Mouse (Mus musculus) liver, embryonic 12.5 days (tissue): ENCODE measurements around the gene Raet1e. TPM values are rescaled to one million over a fixed set of nuclear protein-coding genes. Genes with fewer than 3 reads are reported as not detected.
"Not testable (repeated sequence)": the region's sequence is repeated elsewhere in the genome, so short reads cannot be mapped to it uniquely, and the experiment has no call there.

Experiments
- ATAC-seq: fragments of 200-750 bp; cut with Nextera tagmentation; 2 replicates; pipeline ENCODE4 v1.8.0; 2017; ENCODE audit warnings: moderate number of reproducible peaks, mild to moderate bottlenecking, moderate library complexity
- H3K27ac ChIP-seq: fragments of 300-500 bp; sonication (generic); 2 replicates; pipeline ENCODE4 v1.5.1; 2016; ENCODE audit warnings: mild to moderate bottlenecking
- H3K27me3 ChIP-seq: fragments of 300-500 bp; sonication (generic); replicated peaks from 2 replicates; pipeline ENCODE4 v1.6.1; 2016; ENCODE audit warnings: mild to moderate bottlenecking, moderate library complexity
- H3K36me3 ChIP-seq: fragments of 300-500 bp; sonication (generic); 2 replicates; pipeline ENCODE4 v1.6.1; 2016; ENCODE audit warnings: mild to moderate bottlenecking, moderate library complexity
- H3K4me1 ChIP-seq: fragments of 300-500 bp; sonication (generic); 2 replicates; pipeline ENCODE4 v1.6.1; 2016
- H3K4me2 ChIP-seq: fragments of 300-500 bp; sonication (generic); 2 replicates; pipeline ENCODE4 v1.6.1; 2016; ENCODE audit warnings: mild to moderate bottlenecking, moderate library complexity
- H3K4me3 ChIP-seq: fragments of 300-500 bp; sonication (generic); 2 replicates; pipeline ENCODE4 v1.5.1; 2016; ENCODE audit warnings: mild to moderate bottlenecking, moderate library complexity
- H3K9ac ChIP-seq: fragments of 300-500 bp; sonication (generic); 2 replicates; pipeline ENCODE4 v1.6.1; 2016; ENCODE audit warnings: mild to moderate bottlenecking, moderate library complexity
- H3K9me3 ChIP-seq: fragments of 300-500 bp; sonication (generic); replicated peaks from 2 replicates; pipeline ENCODE4 v1.6.1; 2016; ENCODE audit warnings: mild to moderate bottlenecking, moderate library complexity
- WGBS: fragments of 180-500 bp; shearing (Covaris S2); methylation state at CpG from one replicate; pipeline ENCODE4 v1.1.7; 2016; ENCODE audit not compliant: insufficient replicate concordance; 5-methylcytosine and 5-hydroxymethylcytosine counted together
- polyA plus RNA-seq: library from polyadenylated mRNA; unstranded; fragments of >200 nt; fragmentation: Nextera tagmentation; extraction: Ambion mirVana; gene quantifications from 2 replicates; pipeline ENCODE4 v1.2.1, GENCODE M21; 2016

The Raet1e gene
- polyA plus RNA-seq, 1 experiment from 2014 or later = 1.3 TPM

DNA sequence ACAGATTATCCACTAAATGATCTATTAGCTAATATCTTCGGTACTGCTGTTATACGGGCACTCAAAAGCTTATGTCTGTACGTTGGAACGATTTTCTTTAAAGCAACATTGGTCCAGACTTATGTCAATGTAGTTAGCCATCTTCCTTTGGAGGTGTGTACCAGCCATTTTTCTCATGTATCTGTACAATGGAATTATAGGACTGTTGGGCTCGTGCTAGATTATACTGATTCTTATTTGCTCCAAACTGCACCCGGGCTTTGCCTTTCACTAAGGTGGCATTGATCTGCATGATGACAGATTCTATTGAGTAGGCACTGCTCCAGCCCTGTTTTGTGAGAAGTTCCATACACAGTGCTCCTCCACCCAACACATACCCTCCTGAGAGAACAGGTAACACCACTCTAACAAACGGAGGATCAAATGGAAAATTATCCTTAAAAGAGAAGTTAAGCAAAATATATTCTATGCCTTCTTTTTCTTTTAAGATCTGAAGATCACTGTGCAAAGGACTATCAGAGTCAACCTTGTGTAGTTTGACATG is 5.2 kb upstream of the Raet1e start:
- H3K27ac ChIP-seq, H3K9me3 ChIP-seq, H3K9ac ChIP-seq, H3K4me3 ChIP-seq, H3K4me2 ChIP-seq, H3K36me3 ChIP-seq, ATAC-seq: not testable (repeated sequence)
- H3K27me3 ChIP-seq = peaks cover 91% of the 10 kb centered on the region
- peaks cover 18% of the 10 kb centered on the region for H3K4me1 ChIP-seq
- WGBS = 9% methylated on average over 7 of the region's 7 CpGs

DNA sequence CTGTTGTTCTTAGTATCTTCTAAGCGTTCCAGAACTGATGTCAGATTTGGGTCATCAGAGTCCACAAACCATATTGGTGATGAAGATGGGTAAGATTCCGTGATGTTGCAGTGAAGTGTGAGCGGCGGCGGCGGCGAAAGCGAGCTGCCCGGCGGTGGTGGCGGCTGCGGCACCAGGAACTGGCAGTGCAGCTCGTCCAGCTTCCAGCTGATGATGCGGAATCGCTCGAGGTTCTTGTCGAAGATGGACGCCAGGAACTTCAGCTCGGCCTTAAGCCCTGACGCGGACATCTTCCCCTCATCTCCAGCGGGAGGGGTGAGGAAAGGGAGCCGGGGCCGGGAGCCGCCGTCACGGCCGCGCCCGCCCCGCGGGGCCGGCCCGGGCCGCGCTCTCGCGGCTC is 4.2 kb upstream of the Raet1e start:
- H3K9ac ChIP-seq, H3K36me3 ChIP-seq, ATAC-seq, H3K9me3 ChIP-seq, H3K27ac ChIP-seq: not testable (repeated sequence)
- WGBS = under 1% methylated on average over 38 of the region's 38 CpGs
- 0 out of 2 replicates have a peak overlapping the region, but pooled peaks have one; percentile 25 for H3K4me2 ChIP-seq
- peaks cover 16% of the 10 kb centered on the region for H3K4me1 ChIP-seq
- peak overlapping the region; percentile 17; the same call in 1 of the 2 replicates for H3K4me3 ChIP-seq
- H3K27me3 ChIP-seq = peaks cover 91% of the 10 kb centered on the region

DNA sequence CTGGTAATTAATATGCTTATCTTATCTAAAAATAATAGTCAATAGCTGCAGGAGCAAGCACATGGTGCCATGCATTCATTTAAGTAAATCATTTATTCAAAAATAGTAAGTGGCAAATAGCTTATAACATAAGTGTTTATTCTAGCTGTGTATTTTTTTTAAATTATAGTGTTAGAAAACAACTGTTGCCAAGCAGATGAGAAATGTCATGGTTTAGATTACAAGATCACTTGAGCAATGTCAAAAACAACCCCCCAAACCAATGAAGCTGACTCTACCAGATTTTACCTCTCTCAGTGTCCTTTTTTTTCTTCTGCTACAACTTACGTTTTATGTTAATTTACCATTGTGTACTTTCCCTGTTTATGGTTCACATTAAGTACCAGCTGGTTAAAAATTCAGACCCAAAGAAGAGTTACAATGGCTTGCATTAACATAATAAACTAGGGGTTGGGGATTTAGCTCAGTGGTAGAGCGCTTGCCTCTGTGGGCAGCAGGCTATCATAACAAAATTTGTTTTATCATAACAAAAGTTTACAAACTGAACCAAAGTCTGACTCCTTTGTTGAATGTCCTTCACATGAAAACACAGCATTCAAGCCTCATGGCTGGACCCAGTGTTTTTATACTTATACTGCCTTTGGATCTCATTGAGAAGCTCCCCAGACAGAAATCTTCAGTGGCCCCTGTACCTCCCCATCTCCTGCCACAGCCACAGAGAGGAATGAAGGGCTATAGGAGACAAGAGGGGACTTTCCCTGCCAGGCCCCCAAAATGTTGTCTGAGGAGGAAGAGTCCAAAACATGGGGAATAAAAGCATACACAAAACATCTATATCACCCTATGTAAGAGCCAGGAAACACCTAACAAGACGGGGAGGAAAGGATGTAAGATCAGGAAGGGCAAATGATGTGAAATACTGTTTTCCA is 3.2 kb upstream of the Raet1e start:
- 8% methylated on average over 3 of the region's 3 CpGs for WGBS
- H3K9me3 ChIP-seq = no peaks in the 10 kb centered on the region
- no peak overlapping the region for H3K4me3 ChIP-seq
- peaks cover 11% of the 10 kb centered on the region for H3K4me1 ChIP-seq
- H3K9ac ChIP-seq = no peak overlapping the region
- ATAC-seq = no peak
- H3K36me3 ChIP-seq = no peaks in the 10 kb centered on the region
- H3K27me3 ChIP-seq = peaks cover 91% of the 10 kb centered on the region
- no peak overlapping the region for H3K4me2 ChIP-seq
- H3K27ac ChIP-seq = no peak overlapping the region

DNA sequence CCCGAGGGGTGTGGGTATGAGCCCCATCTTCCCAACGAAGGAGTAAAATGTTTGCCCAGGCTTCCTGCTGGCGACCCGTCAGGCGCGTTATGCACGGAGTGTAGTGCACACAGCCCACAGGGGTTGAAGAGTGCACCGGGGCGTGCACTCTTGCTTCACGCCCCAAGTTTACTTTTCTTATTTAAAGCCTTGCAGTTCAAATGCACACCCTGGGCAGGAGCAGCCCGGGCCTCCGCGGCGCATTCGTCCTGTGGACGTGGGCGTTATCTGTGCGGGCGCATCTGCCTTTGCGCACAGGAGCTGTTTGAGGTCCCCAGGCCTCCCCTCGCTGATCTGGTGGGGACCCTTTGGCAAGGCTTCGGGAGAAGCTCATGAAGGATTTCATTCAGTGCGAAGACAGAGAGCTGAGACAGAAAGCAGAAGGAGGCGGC is 777 bp downstream of the Raet1e start:
- Histone ChIP-seq H3K9me3 (no peaks in the 10 kb centered on the region), H3K4me3 (no peak overlapping the region), H3K4me1 (0 out of 2 replicates have a peak, but pooled peaks cover 3% of the 10 kb centered on the region), H3K36me3 (no peaks in the 10 kb centered on the region), H3K9ac (no peak overlapping the region), H3K27ac (no peak overlapping the region), H3K4me2 (peak overlapping the region; percentile 55; the same call in 1 of the 2 replicates), H3K27me3 (peaks cover 66% of the 10 kb centered on the region)
- ATAC-seq = no peak
- 1% methylated on average over 24 of the region's 24 CpGs for WGBS

DNA sequence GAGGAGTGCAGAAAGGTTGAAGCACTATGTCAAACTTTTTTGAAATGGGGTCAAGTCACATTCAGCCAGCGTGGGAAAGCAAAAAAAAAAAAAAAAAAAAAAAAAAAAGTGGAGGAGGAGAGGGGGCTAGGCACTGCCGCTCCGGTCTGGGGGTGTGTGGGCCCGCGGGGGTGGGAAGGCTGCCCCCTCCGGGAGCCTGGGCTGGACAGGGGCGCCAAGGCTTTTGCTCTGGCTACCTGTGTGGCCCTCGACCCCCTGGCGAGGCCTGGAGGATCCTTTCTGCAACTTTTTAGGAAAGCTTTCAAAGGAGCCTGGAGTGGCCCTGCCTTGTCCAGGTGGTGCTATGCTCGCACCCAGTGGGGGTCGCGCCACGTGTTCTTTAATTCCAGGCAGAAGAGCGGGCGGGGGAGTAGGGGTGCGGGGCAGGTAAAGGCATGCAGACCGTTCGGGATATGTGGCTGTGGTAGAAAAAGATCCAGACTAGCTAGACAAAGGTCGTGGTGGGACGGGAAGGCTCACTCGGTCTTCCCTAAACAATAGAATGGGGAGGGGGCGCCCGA is 1.3 kb downstream of the Raet1e start:
- WGBS = 6% methylated on average over 23 of the region's 23 CpGs

DNA sequence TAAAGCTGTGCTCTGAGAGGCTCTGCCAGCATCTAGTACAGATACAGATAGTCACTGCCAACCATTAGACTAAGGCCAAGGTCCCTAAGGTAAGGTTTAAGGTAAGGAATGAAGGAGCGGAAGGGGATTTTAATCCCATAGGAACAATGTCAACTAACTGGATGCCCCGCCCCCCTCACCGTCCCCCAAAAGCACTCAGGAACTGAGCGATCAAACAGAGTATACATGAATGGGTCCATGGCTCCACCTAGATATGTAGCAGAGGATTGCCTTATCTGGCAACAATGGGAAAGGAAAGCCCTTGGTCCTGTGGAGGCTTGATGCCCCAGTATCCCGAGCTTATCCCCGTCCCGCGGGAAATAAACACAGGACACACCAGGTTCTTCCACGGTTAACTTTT is 4.9 kb downstream of the Raet1e start:
- not testable (repeated sequence) for ATAC-seq, H3K4me1 ChIP-seq, H3K9ac ChIP-seq, H3K27ac ChIP-seq, H3K36me3 ChIP-seq, H3K9me3 ChIP-seq, H3K4me3 ChIP-seq
- Histone ChIP-seq H3K4me2 (peak overlapping the region; percentile 22), H3K27me3 (peaks cover 31% of the 10 kb centered on the region)
- WGBS = 10% methylated on average over 9 of the region's 9 CpGs

More for the DNA sequence above, 1.3 kb downstream of the Raet1e start:
- Histone ChIP-seq H3K4me3 (no peak overlapping the region), H3K36me3 (no peaks in the 10 kb centered on the region), H3K4me1 (0 out of 2 replicates have a peak, but pooled peaks cover 3% of the 10 kb centered on the region), H3K9me3 (no peaks in the 10 kb centered on the region), H3K27me3 (peaks cover 63% of the 10 kb centered on the region), H3K4me2 (no peak overlapping the region), H3K27ac (no peak overlapping the region), H3K9ac (no peak overlapping the region)
- ATAC-seq = no peak

DNA sequence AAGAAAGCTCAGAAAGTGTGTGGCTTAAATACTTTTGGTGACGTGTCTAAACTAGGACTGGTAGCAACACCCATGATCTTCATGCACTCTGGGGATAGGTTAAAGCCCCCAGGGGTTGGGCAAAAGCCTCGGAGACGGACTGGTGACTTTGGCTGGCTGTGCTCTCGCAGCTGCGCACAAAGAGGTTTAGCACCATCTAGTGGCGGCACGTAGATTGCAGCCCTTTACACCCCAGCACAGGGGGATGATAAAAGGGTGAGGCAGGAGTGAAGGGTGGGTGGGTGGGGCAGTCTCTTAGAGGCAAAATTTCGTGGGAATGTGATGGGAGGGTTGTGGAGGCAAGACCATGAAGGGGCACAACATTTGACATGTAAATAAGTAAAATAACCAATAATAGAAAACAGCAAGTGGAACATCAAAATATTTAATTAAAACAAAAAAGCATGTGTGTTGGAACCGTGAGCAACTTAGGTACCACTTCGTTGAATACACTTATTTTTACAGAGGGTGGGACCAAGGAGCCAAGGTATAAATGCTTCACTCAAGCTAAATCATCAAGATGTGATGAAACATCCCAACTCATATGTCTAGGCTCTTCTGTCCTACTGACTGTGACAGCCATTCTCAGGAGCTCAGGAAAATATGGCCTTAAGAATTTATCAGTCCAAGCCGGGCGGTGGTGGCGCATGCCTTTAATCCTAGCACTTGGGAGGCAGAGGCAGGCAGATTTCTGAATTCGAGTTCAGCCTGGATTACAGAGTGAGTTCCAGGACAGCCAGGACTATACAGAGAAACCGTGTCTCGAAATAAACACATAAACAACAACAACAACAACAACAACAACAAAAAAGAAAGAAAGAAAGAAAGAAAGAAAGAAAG is 5.6 kb downstream of the Raet1e start:
- not testable (repeated sequence) for ATAC-seq, H3K9me3 ChIP-seq, H3K4me1 ChIP-seq, H3K27ac ChIP-seq, H3K4me3 ChIP-seq, H3K36me3 ChIP-seq, H3K9ac ChIP-seq
- 30% methylated on average over 15 of the region's 16 CpGs for WGBS
- Histone ChIP-seq H3K4me2 (peak overlapping the region; percentile 22), H3K27me3 (peaks cover 24% of the 10 kb centered on the region)

DNA sequence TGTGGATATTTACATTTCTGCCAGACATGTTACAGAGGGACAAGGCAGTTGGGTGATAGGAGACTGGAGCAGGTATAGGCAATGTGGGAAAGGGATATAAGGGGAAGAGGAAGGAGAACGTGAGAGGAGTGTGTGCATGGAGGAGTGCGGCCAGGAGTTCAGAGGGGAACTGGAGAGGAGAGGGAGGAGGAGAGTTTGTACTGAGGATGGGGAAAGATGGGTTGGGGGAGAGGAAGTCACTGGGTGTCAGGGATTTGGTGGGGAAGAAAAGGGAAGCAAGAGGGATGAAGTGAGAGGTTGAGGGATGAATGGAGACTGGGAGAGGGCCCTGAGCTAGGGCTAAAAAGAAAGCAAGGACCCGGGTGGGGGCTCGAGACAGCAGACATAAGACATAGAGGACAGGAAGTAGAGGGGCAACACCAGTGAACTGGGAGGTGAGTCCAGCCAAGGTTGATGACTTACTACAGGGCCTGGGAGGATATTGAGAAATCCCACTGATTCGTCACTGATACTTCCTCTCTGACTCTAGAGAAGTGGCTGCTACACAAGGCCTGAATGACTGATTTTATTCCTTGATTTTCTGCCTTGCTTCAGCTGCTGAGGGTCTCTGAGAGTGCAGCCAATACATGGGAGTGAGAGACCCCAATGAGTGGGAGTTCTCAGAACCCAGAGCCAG is 7.1 kb downstream of the Raet1e start:
- not testable (repeated sequence) for H3K9me3 ChIP-seq, H3K27ac ChIP-seq, H3K4me2 ChIP-seq, H3K9ac ChIP-seq, ATAC-seq, H3K4me3 ChIP-seq, H3K36me3 ChIP-seq, H3K4me1 ChIP-seq
- peaks cover 12% of the 10 kb centered on the region for H3K27me3 ChIP-seq
- WGBS = 22% methylated on average over 5 of the region's 5 CpGs

DNA sequence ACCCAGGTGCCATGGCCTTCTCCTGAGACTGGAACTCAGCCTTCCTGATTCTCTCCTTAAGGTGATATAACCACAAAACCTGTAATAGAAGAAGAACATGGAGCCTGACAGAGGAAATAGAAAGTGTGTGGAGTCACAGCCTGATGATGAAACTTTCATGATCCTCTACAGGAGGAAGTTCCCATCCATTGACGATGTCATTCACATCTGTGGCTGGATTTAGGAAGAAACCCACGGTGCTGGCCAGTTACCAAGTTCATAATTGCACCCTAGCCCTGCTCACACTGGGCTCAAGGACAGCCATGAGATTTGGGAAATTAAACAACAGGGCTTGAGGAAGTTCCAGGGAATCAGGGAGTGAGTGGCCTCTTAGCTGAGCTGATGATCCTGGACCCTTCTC is 7.7 kb downstream of the Raet1e start:
- H3K4me3 ChIP-seq, H3K36me3 ChIP-seq, H3K27ac ChIP-seq, H3K4me2 ChIP-seq, H3K27me3 ChIP-seq, H3K9me3 ChIP-seq, ATAC-seq, H3K4me1 ChIP-seq, H3K9ac ChIP-seq: not testable (repeated sequence)
- 32% methylated on average over 2 of the region's 2 CpGs for WGBS

DNA sequence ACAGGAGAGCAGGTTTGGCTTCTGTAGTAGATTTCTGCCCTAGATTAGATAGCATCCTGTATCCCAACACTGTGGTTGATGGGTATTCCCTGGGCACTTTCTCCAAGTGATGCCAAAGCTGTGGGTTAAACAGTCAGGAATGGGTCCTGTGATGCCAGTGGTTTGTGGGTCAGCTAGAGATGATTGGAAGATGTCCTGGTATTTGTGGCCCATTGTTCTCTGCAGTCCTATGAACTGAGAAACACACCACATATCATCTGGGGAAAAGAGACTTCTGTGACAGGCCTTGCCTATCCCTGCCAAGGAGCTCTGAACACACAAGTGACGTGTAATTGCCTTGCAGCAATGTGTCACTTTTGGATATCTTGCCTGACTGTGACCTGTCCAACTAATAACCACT is 8.7 kb downstream of the Raet1e start:
- H3K4me2 ChIP-seq, H3K36me3 ChIP-seq, H3K4me3 ChIP-seq, H3K9me3 ChIP-seq, H3K9ac ChIP-seq, H3K4me1 ChIP-seq, H3K27me3 ChIP-seq, H3K27ac ChIP-seq, ATAC-seq: not testable (repeated sequence)
- 43% methylated on average over 1 of the region's 1 CpGs for WGBS

DNA sequence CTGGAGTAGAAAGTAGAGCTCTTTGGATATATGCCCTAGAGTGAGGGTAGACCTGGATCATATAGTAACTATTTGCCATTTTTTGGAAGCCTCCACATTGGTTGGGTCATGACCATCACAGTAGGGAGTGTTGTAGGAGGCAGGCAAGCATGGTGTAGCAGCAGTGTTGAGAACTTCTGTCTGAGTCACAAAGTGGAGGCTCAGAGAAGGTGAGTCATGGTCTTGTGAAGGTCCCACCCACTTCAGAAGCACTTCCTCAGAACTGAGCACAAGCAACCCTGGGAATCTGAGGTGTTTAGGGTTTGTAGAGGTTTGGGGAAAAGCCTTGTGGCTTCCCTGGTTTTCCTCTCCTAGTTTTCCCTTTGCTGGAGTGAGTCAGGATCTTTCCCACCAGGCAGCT is 10.7 kb downstream of the Raet1e start:
- not testable (repeated sequence) for H3K27me3 ChIP-seq, H3K4me2 ChIP-seq, ATAC-seq, H3K9me3 ChIP-seq, H3K27ac ChIP-seq, H3K4me1 ChIP-seq, H3K36me3 ChIP-seq, H3K4me3 ChIP-seq, H3K9ac ChIP-seq
